Mouse (Mus musculus) ovary, adult 18-20 months (tissue): ENCODE measurements at regions not wholly inside any gene's neighbourhood (a gene's known extent, or its start where the extent isn't known, plus 50 kb on each side); places are given as distances from the start of the nearest gene placed in this dataset.

ENCODE experiments used
- DNase-seq: peaks from one replicate; pipeline ENCODE4 v3.0.0; 2022; ENCODE audit warnings: low spot score, mixed read lengths

DNA sequence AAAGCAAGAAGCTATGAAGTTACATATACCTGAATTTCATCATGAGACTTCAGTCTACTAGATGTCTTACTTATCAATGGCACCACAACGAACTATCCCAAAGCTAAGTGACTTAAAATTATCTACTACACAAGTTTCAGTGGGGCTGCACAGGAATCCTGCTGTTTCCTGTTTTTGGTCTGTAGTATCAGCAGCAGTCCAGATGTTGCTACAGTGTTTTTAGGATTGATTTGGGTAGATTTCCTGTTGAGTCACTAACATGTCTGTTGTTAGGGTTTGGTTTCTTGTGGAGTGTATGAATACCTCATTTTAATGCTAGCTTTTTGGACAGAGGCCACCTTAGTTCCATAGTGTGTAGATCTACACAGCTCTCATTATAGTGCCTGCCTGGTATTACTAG, 120.8 kb upstream of the Thumpd2 start:
- DNase-seq: no peak

DNA sequence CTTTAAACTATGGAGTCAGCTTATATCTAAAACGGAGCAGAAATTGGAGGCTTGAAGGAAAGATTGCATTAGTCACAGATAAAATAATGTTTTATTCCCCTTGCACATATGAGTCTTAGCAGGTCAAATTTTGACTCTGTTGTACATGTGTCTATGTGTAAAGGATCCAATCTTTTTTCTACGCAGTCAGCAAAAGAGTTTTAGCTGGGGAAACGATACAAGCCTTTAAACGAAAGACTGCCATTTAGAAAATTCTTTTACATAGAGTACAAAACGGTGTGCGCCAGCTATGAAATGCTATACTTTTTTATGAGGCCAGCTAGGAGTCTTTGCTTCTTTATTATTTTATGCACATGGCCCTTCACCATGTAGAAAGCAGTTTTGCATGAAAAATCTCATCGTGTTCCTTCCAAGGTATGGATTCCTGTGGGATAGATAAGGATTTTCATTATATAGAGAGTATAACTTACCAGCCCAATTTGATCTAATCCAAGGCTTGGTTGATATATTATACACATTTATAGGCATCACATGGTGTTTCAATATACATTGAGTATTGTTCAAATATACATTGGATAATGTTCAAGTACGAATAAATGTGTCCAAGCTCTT, 116.0 kb upstream of the Thumpd2 start:
- no peak for DNase-seq

- DNase-seq: no peak
Observed at GRCm38 (mm10) chr17:81176306-81176705, 111.4 kb upstream of the Thumpd2 start.

- no peak for DNase-seq
Observed at GRCm38 (mm10) chr17:81175877-81176276, 111.0 kb upstream of the Thumpd2 start.

GRCm38 (mm10) chr17:81172943-81173342, 108.1 kb upstream of the Thumpd2 start:
- DNase-seq: no peak

- no peak for DNase-seq
Observed at GRCm38 (mm10) chr17:81169118-81169517, 104.2 kb upstream of the Thumpd2 start.

- no peak for DNase-seq
Observed at GRCm38 (mm10) chr17:81150730-81151129, 85.8 kb upstream of the Thumpd2 start.

GRCm38 (mm10) chr17:81134702-81135101, 69.8 kb upstream of the Thumpd2 start:
- DNase-seq: no peak

GRCm38 (mm10) chr17:81133227-81133626, 68.3 kb upstream of the Thumpd2 start:
- no peak for DNase-seq
